Comparison of ENCODE assay signal across 28 mouse cellular contexts in the genomic region with DNA sequence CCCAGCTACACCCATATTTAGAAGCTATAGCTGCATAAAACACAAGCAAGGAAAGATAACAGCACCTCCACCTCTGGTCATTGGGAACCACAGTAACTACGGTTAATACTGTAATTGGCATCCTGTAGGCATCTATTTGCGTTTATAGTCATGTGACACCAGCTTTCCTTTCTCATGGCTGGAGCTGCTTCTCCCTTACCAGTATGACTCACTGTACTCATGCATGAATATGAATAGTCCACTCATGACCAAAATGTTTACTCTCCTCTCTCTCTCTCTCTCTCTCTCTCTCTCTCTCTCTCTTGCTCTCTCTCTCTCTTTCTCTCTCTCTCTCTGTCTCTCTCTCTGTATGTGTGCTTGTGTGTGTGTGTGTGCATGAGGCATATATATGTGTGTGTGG.
"Had no signal": no experiment of that assay in that cellular context is flagged by ENCODE, and none has a peak within 500 bp of the region (broad histone marks: within the 10 kb centered on the region; RNA-seq: fewer than 3 reads in every experiment).

No protein-coding gene starts in this region.

- H3K9ac ChIP-seq: embryonic facial prominence, embryonic 12.5 days; embryonic facial prominence, embryonic 13.5 days; embryonic facial prominence, embryonic 15.5 days; forebrain, embryonic 12.5 days; forebrain, embryonic 13.5 days; forebrain, embryonic 15.5 days; forebrain, postnatal 0 days had no signal

- ATAC-seq: forebrain, embryonic 13.5 days; forebrain, embryonic 14.5 days; forebrain, embryonic 15.5 days; forebrain, embryonic 16.5 days; forebrain, postnatal 0 days had no signal

- H3K9me3 ChIP-seq: embryonic facial prominence, embryonic 10.5 days; embryonic facial prominence, embryonic 12.5 days; embryonic facial prominence, embryonic 13.5 days; embryonic facial prominence, embryonic 15.5 days; forebrain, embryonic 10.5 days; forebrain, embryonic 12.5 days; forebrain, embryonic 13.5 days; forebrain, embryonic 15.5 days had no signal

- H3K4me1 ChIP-seq: embryonic facial prominence, embryonic 10.5 days; embryonic facial prominence, embryonic 12.5 days; embryonic facial prominence, embryonic 13.5 days; embryonic facial prominence, embryonic 15.5 days; forebrain, embryonic 10.5 days; forebrain, embryonic 12.5 days had no signal

- H3K27me3 ChIP-seq: embryonic facial prominence, embryonic 12.5 days; embryonic facial prominence, embryonic 13.5 days; embryonic facial prominence, embryonic 15.5 days; forebrain, embryonic 12.5 days; forebrain, embryonic 13.5 days; forebrain, embryonic 15.5 days had no signal

- H3K27ac ChIP-seq: embryonic facial prominence, embryonic 10.5 days; embryonic facial prominence, embryonic 12.5 days; embryonic facial prominence, embryonic 13.5 days; embryonic facial prominence, embryonic 15.5 days; forebrain, embryonic 10.5 days; forebrain, embryonic 12.5 days; forebrain, embryonic 13.5 days; forebrain, embryonic 15.5 days; gastrocnemius, adult 2 months; heart, adult 2 months had no signal

- H3K36me3 ChIP-seq: embryonic facial prominence, embryonic 10.5 days; embryonic facial prominence, embryonic 12.5 days; embryonic facial prominence, embryonic 13.5 days; embryonic facial prominence, embryonic 15.5 days; forebrain, embryonic 10.5 days; forebrain, embryonic 12.5 days; forebrain, embryonic 15.5 days had no signal

- DNase-seq: cerebellum, adult 8-10 months; cerebellum, adult 9-10 months; cerebellum, adult 9-11 months; cerebellum, postnatal 10 days; cerebellum, postnatal 14 days; cerebellum, postnatal 25 days; cerebellum, postnatal 36 days; embryo, embryonic 11 days; forebrain, postnatal 0 days; gastrocnemius, adult 2 months; gastrocnemius, postnatal 10 days; gastrocnemius, postnatal 14 days; gastrocnemius, postnatal 25 days; gastrocnemius, postnatal 36 days; heart, adult 11 months; heart, adult 18-20 months; heart, adult 2 months had no signal

- H3K4me3 ChIP-seq: embryonic facial prominence, embryonic 10.5 days; embryonic facial prominence, embryonic 12.5 days; embryonic facial prominence, embryonic 13.5 days; embryonic facial prominence, embryonic 15.5 days; erythroblast, embryonic 14.5 days; forebrain, embryonic 10.5 days; forebrain, embryonic 12.5 days; forebrain, embryonic 13.5 days; forebrain, embryonic 15.5 days; gastrocnemius, adult 2 months; heart, adult 2 months had no signal

- H3K4me2 ChIP-seq: embryonic facial prominence, embryonic 12.5 days; embryonic facial prominence, embryonic 13.5 days; embryonic facial prominence, embryonic 15.5 days; forebrain, embryonic 12.5 days; forebrain, embryonic 13.5 days; forebrain, embryonic 15.5 days had no signal
